Mouse (Mus musculus) embryonic facial prominence, embryonic 14.5 days (tissue): ENCODE measurements around the gene Cntln. TPM values are rescaled to one million over a fixed set of nuclear protein-coding genes. Genes with fewer than 3 reads are reported as not detected.

ENCODE experiments used
- ATAC-seq: fragments of 200-750 bp; cut with Nextera tagmentation; 2 replicates; pipeline ENCODE4 v1.8.0; 2017; ENCODE audit warnings: low read depth, moderate number of reproducible peaks, moderate TSS enrichment
- DNase-seq: peaks from one replicate; pipeline ENCODE4 v3.0.0-alpha.2; 2015; ENCODE audit warnings: low spot score
- H3K27ac ChIP-seq: fragments of 300-500 bp; sonication (generic); replicated peaks from 2 replicates; pipeline ENCODE4 v1.5.1; 2014; ENCODE audit warnings: low read depth, mild to moderate bottlenecking, low read length, moderate library complexity
- H3K27me3 ChIP-seq: fragments of 300-500 bp; sonication (generic); replicated peaks from 2 replicates; pipeline ENCODE4 v1.6.1; 2014; ENCODE audit warnings: low read length; ENCODE audit not compliant: control insufficient read depth, insufficient read depth
- H3K36me3 ChIP-seq: fragments of 300-500 bp; sonication (generic); 2 replicates; pipeline ENCODE4 v1.6.1; 2014; ENCODE audit warnings: low read length, mixed read lengths; ENCODE audit not compliant: control insufficient read depth, insufficient read depth
- H3K4me1 ChIP-seq: fragments of 300-500 bp; sonication (generic); 2 replicates; pipeline ENCODE4 v1.6.1; 2014; ENCODE audit warnings: antibody characterized with exemption, low read length; ENCODE audit not compliant: control insufficient read depth, insufficient read depth
- H3K4me2 ChIP-seq: fragments of 300-500 bp; sonication (generic); 2 replicates; pipeline ENCODE4 v1.6.1; 2014; ENCODE audit warnings: low read depth, mild to moderate bottlenecking, low read length, moderate library complexity, mixed read lengths
- H3K4me3 ChIP-seq: fragments of 300-500 bp; sonication (generic); 2 replicates; pipeline ENCODE4 v1.5.1; 2014; ENCODE audit warnings: low read depth, mild to moderate bottlenecking, low read length
- H3K9ac ChIP-seq: fragments of 300-500 bp; sonication (generic); 2 replicates; pipeline ENCODE4 v1.6.1; 2014; ENCODE audit warnings: low read depth, mild to moderate bottlenecking, low read length, moderate library complexity, mixed read lengths
- H3K9me3 ChIP-seq: fragments of 300-500 bp; sonication (generic); 2 replicates; pipeline ENCODE4 v1.6.1; 2016; ENCODE audit warnings: low read length; ENCODE audit not compliant: control insufficient read depth
- WGBS: fragments of 180-500 bp; shearing (Covaris S2); extraction: QIAGEN DNeasy Blood & Tissue Kit; methylation state at CpG from one replicate; pipeline ENCODE4 v1.1.7; 2014; 5-methylcytosine and 5-hydroxymethylcytosine counted together
- polyA plus RNA-seq: library from polyadenylated mRNA; unstranded; fragments of >200 nt; fragmentation: Nextera tagmentation; extraction: Ambion mirVana; gene quantifications from 2 replicates; pipeline ENCODE4 v1.2.1, GENCODE M21; 2014

The Cntln gene
- polyA plus RNA-seq, 1 experiment from 2014 or later: 12.2 TPM

GRCm38 (mm10) chr4:85162468-85163312, 278.6 kb downstream of the Cntln start:
- Histone ChIP-seq H3K27me3 (no peaks in the 10 kb centered on the region), H3K36me3 (no peaks in the 10 kb centered on the region), H3K4me3 (no peak overlapping the region), H3K9me3 (no peaks in the 10 kb centered on the region), H3K27ac (no peak overlapping the region), H3K9ac (0 out of 2 replicates have a peak overlapping the region, but pooled peaks have one; percentile 35), H3K4me2 (peak overlapping the region; percentile 39), H3K4me1 (no peaks in the 10 kb centered on the region)
- 24% methylated on average over 27 of the region's 27 CpGs for WGBS
- DNase-seq (peak; percentile 83), ATAC-seq (peak; percentile 76)

- DNase-seq (no peak), ATAC-seq (no peak)
- no peaks in the 10 kb centered on the region for H3K36me3 ChIP-seq
- no peak overlapping the region for H3K4me2 ChIP-seq
- H3K27ac ChIP-seq: no peak overlapping the region
- H3K4me3 ChIP-seq: no peak overlapping the region
- no peaks in the 10 kb centered on the region for H3K4me1 ChIP-seq
- no peak overlapping the region for H3K9ac ChIP-seq
- WGBS: 83% methylated on average over 2 of the region's 2 CpGs
- no peaks in the 10 kb centered on the region for H3K9me3 ChIP-seq
- H3K27me3 ChIP-seq: no peaks in the 10 kb centered on the region
Measured at GRCm38 (mm10) chr4:85163313-85163615, 279.2 kb downstream of the Cntln start.

GRCm38 (mm10) chr4:85168001-85168400, 283.9 kb downstream of the Cntln start:
- no peak overlapping the region for H3K4me2 ChIP-seq
- ATAC-seq (no peak), DNase-seq (no peak)
- no peaks in the 10 kb centered on the region for H3K4me1 ChIP-seq
- H3K36me3 ChIP-seq: no peaks in the 10 kb centered on the region
- 86% methylated on average over 12 of the region's 12 CpGs for WGBS
- no peak overlapping the region for H3K27ac ChIP-seq
- no peak overlapping the region for H3K4me3 ChIP-seq
- no peaks in the 10 kb centered on the region for H3K27me3 ChIP-seq
- no peak overlapping the region for H3K9ac ChIP-seq
- H3K9me3 ChIP-seq: no peaks in the 10 kb centered on the region

GRCm38 (mm10) chr4:85175466-85175865, 291.4 kb downstream of the Cntln start:
- Histone ChIP-seq H3K9ac (no peak overlapping the region), H3K27ac (no peak overlapping the region), H3K4me2 (no peak overlapping the region), H3K36me3 (no peaks in the 10 kb centered on the region), H3K27me3 (no peaks in the 10 kb centered on the region), H3K4me3 (no peak overlapping the region), H3K9me3 (no peaks in the 10 kb centered on the region), H3K4me1 (no peaks in the 10 kb centered on the region)
- DNase-seq (no peak), ATAC-seq (no peak)
- 80% methylated on average over 4 of the region's 4 CpGs for WGBS

GRCm38 (mm10) chr4:85178394-85179051, 294.4 kb downstream of the Cntln start:
- ATAC-seq: no peak
- Histone ChIP-seq H3K4me1 (no peaks in the 10 kb centered on the region), H3K4me3 (no peak overlapping the region), H3K9me3 (no peaks in the 10 kb centered on the region), H3K36me3 (no peaks in the 10 kb centered on the region), H3K27ac (no peak overlapping the region), H3K9ac (no peak overlapping the region), H3K27me3 (no peaks in the 10 kb centered on the region), H3K4me2 (no peak overlapping the region)
- no peak for DNase-seq
- WGBS: 81% methylated on average over 9 of the region's 9 CpGs

Other genes starting within 250 kb of the Cntln start
- 23.9 and 26.3 TPM in 2 replicates for gene Bnc2, start 209.0 kb upstream of the Cntln start, polyA plus RNA-seq